Mouse (Mus musculus) hindbrain, embryonic 10.5 days (tissue): Measurements from ENCODE around the gene Ccdc155. TPM values are rescaled to one million over a fixed set of nuclear protein-coding genes. Genes with fewer than 3 reads are reported as not detected.

ENCODE experiments used
- polyA plus RNA-seq: library from polyadenylated mRNA; unstranded; fragments of >200 nt; fragmentation: Nextera tagmentation; extraction: Ambion mirVana; gene quantifications from 2 replicates; pipeline ENCODE4 v1.2.1, GENCODE M21; 2016

Ccdc155 gene
- polyA plus RNA-seq, 1 experiment from 2014 or later, result 0.64 TPM

Other genes starting within 250 kb of the Ccdc155 start
- 22.4 and 26.8 TPM in 2 replicates for gene Cpt1c, start 230.0 kb downstream of the Ccdc155 start, polyA plus RNA-seq
- 843 and 861 TPM in 2 replicates for gene Prmt1, start 218.3 kb downstream of the Ccdc155 start, polyA plus RNA-seq
- gene Irf3, start 207.2 kb downstream of the Ccdc155 start, polyA plus RNA-seq, result 76.7 and 78.1 TPM in 2 replicates
- 69.6 and 73.9 TPM in 2 replicates for gene Bcl2l12, start 206.2 kb downstream of the Ccdc155 start, polyA plus RNA-seq
- 44.0 and 49.9 TPM in 2 replicates for gene Scaf1, start 188.5 kb downstream of the Ccdc155 start, polyA plus RNA-seq
- gene Rras, start 186.9 kb downstream of the Ccdc155 start, polyA plus RNA-seq, result 24.4 and 24.8 TPM in 2 replicates
- gene Prr12, start 152.0 kb downstream of the Ccdc155 start, polyA plus RNA-seq, result 11.9 and 13.4 TPM in 2 replicates
- gene Nosip, start 142.5 kb downstream of the Ccdc155 start, polyA plus RNA-seq, result 67.8 and 70.7 TPM in 2 replicates
- 16.9 and 18.6 TPM in 2 replicates for gene Prrg2, start 142.2 kb downstream of the Ccdc155 start, polyA plus RNA-seq
- gene Rcn3, start 112.7 kb downstream of the Ccdc155 start, polyA plus RNA-seq, result 127 and 135 TPM in 2 replicates
- 9.9 and 13.1 TPM in 2 replicates for gene Fcgrt, start 101.0 kb downstream of the Ccdc155 start, polyA plus RNA-seq
- 1,526 and 1,700 TPM in 2 replicates for gene Rps11, start 80.5 kb downstream of the Ccdc155 start, polyA plus RNA-seq
- 1,174 and 1,234 TPM in 2 replicates for gene Rpl13a, start 76.1 kb downstream of the Ccdc155 start, polyA plus RNA-seq
- gene Gm45713, start 68.7 kb downstream of the Ccdc155 start, polyA plus RNA-seq, result 0.13 and 0.15 TPM in 2 replicates
- gene Flt3l, start 68.5 kb downstream of the Ccdc155 start, polyA plus RNA-seq, result 0.85 and 2.0 TPM in 2 replicates
- gene Pih1d1, start 50.6 kb downstream of the Ccdc155 start, polyA plus RNA-seq, result 101 and 116 TPM in 2 replicates
- gene Aldh16a1, start 50.3 kb downstream of the Ccdc155 start, polyA plus RNA-seq, result 54.5 and 55.3 TPM in 2 replicates
- gene Slc17a7, start 40.9 kb downstream of the Ccdc155 start, polyA plus RNA-seq, result 0.71 and 1.2 TPM in 2 replicates
- gene Gfy, start 25.3 kb downstream of the Ccdc155 start, polyA plus RNA-seq, result not detected in 2 replicates
- gene Pth2, start 23.9 kb downstream of the Ccdc155 start, polyA plus RNA-seq, result not detected in 2 replicates
- 1.8 and 2.1 TPM in 2 replicates for gene Dkkl1, start 7.3 kb upstream of the Ccdc155 start, polyA plus RNA-seq
- 324 and 370 TPM in 2 replicates for gene Tead2, start 10.9 kb upstream of the Ccdc155 start, polyA plus RNA-seq
- 1.0 and 1.1 TPM in 2 replicates for gene Cd37, start 34.2 kb upstream of the Ccdc155 start, polyA plus RNA-seq
- gene Slc6a16, start 36.2 kb upstream of the Ccdc155 start, polyA plus RNA-seq, result 0.26 TPM in 1 of 2 replicates, not detected in the other
- gene Slc6a21, start 72.6 kb upstream of the Ccdc155 start, polyA plus RNA-seq, result not detected in 2 replicates
- 10.5 and 12.5 TPM in 2 replicates for gene Trpm4, start 128.9 kb upstream of the Ccdc155 start, polyA plus RNA-seq
- gene Hrc, start 130.4 kb upstream of the Ccdc155 start, polyA plus RNA-seq, result 0.36 and 0.42 TPM in 2 replicates
- gene Ppfia3, start 162.1 kb upstream of the Ccdc155 start, polyA plus RNA-seq, result 8.4 and 12.9 TPM in 2 replicates
- 0.89 and 1.5 TPM in 2 replicates for gene Lin7b, start 165.7 kb upstream of the Ccdc155 start, polyA plus RNA-seq
- 223 and 271 TPM in 2 replicates for gene Snrnp70, start 190.8 kb upstream of the Ccdc155 start, polyA plus RNA-seq
- gene Kcna7, start 200.8 kb upstream of the Ccdc155 start, polyA plus RNA-seq, result 0.07 TPM in 1 of 2 replicates, not detected in the other
- 1.0 and 1.1 TPM in 2 replicates for gene Ntf5, start 208.8 kb upstream of the Ccdc155 start, polyA plus RNA-seq
- 0.60 and 1.5 TPM in 2 replicates for gene Lhb, start 215.9 kb upstream of the Ccdc155 start, polyA plus RNA-seq
- gene Gys1, start 230.0 kb upstream of the Ccdc155 start, polyA plus RNA-seq, result 43.2 and 45.7 TPM in 2 replicates
- 192 and 212 TPM in 2 replicates for gene Ruvbl2, start 233.2 kb upstream of the Ccdc155 start, polyA plus RNA-seq